Mouse (Mus musculus): ENCODE measurements around the gene Gm45234. TPM values are rescaled to one million over a fixed set of nuclear protein-coding genes. Genes with fewer than 3 reads are reported as not detected.

Gene Gm45234
- polyA plus RNA-seq, 1 experiment from 2014 or later = not detected

DNA sequence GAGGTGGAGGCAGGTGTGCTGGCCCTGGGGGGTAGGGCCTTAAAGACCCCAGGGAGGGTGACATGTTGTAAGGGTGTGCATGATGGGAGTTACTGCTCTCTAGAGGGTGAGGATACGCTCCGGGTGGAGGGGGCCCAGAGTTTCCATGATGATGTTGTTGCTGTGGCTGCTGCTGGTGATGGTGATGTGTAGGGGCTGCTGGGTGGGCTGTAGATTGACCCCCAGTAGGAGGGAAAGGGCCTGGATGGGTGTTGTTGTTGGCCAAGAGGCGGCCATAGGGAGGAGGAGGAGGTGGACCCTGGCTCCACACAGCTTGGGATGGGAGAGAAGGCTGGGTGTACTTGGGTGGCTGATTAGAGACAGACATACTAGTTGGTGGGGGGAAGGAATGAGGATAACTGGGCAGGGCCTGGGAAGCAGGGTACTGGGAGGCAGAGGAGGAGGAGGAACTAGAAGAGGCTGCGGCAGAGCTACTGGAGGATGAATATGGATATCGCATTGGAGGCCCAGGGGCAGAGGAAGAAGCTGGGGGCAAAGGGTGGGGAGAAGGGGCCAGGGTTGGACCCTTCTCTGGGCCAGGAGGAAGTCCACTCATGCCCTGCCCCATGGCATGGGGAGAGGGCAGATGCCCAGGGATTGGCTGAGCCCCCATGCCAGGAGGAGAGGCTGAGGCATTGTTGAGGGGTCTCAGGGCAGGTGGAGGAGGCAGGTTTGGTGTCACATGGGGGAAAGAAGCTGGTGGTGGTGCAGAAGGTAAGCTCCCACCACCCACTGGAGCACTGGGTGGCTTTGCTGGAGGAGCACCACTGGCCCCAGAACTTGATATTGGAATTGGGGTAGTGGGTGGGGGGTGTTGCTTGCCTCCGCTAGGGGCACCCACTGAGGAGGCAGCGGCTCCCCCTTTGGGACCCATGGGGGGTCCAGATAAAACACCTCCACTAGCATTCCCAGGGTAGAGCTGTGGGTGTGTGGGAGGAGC lies 8.9 kb downstream of the Gm45234 start:
- Histone ChIP-seq H3K4me3 (ENCODE audit: low read depth, low read length) (no peak overlapping the region), H3K4me2 (peak overlapping the region; percentile 99), H3K27me3 (ENCODE audit: control insufficient read depth, insufficient read depth, low read length) (no peaks in the 10 kb centered on the region), H3K36me3 (ENCODE audit: control insufficient read depth, insufficient read depth, low read length) (peaks cover 11% of the 10 kb centered on the region), H3K9me3 (replicated peaks; ENCODE audit: control insufficient read depth, low read length) (no peaks in the 10 kb centered on the region), H3K27ac (ENCODE audit: low read depth, low read length) (no peak overlapping the region), H3K9ac (ENCODE audit: low read depth, low read length) (peak overlapping the region; percentile 30; the same call in 1 of the 2 replicates), H3K4me1 (ENCODE audit: control insufficient read depth, insufficient read depth, low read length) (peaks cover 13% of the 10 kb centered on the region)
- no peak for ATAC-seq (replicated peaks; ENCODE audit: insufficient number of reproducible peaks, low FRiP score, low TSS enrichment)
- WGBS (ENCODE audit: insufficient replicate concordance) = 81% methylated on average over 7 of the region's 7 CpGs

DNA sequence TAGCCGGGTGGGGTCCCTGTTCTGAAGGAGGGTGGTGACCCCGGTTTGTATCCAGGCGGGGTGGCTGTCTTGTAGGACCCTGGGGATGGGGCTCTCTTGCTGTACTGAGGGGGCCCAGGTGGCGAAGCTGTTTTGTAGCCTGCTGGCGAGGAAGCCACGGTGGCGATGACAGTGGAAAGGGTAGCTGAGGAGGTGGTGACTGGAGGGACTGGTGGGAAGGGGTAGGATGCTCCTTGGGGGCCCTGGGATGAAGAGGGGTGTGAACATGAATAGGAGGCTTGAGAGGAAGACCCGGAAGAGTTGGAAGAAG lies 9.6 kb downstream of the Gm45234 start:
- Histone ChIP-seq H3K27ac (ENCODE audit: low read depth, low read length) (peak overlapping the region; percentile 87; the same call in 1 of the 2 replicates), H3K36me3 (ENCODE audit: control insufficient read depth, insufficient read depth, low read length) (peaks cover 11% of the 10 kb centered on the region)
- ATAC-seq (replicated peaks; ENCODE audit: insufficient number of reproducible peaks, low FRiP score, low TSS enrichment) = no peak

DNA sequence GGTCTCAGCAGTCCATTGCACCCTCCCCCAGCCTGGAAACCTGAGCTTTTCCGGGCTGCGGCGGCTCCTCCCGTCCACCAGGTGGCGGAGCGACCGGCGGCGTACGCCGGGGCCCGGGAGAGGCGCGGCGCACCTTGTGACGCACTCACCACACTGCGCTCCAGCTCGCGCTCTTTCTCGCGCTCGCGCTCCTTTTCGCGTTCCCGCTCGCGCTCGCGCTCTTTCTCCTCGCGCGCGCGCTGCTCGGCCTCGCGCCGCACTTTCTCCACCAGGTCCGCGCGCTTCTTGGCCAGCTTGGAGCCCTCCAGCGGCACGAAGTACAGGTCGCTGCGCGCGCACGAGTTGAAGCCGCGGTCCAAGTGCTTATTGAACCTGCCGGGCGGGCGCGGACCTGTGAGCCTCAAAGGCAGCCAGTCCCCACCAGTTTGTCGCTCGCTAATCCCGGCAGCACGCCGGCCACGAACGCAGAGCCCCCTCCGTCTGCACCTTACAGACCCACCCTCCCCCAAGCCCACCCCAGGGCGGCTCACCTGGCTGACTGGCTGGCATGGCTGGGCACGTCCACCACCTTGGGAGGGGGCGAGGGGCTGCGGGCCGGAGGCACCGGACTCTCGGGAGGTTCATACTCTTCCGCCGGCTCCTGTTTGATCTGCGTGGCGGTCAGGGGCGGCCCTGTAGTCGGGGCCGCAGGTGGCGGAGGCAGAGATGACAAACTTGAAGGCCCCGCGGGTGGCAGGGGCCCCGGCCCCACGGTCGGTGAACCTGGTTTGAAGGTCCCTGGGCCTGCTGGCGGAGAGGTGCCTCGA lies 10.1 kb downstream of the Gm45234 start:
- H3K27me3 ChIP-seq (ENCODE audit: control insufficient read depth, insufficient read depth, low read length) = no peaks in the 10 kb centered on the region
- peak; percentile 82 for ATAC-seq (replicated peaks; ENCODE audit: insufficient number of reproducible peaks, low FRiP score, low TSS enrichment)
- H3K27ac ChIP-seq (ENCODE audit: low read depth, low read length) = peak overlapping the region; percentile 87
- H3K9me3 ChIP-seq (replicated peaks; ENCODE audit: control insufficient read depth, low read length) = no peaks in the 10 kb centered on the region
- H3K4me3 ChIP-seq (ENCODE audit: low read depth, low read length) = peak overlapping the region; percentile 75
- peak overlapping the region; percentile 99 for H3K4me2 ChIP-seq
- peak overlapping the region; percentile 96 for H3K9ac ChIP-seq (ENCODE audit: low read depth, low read length)
- 1% methylated on average over 85 of the region's 85 CpGs for WGBS (ENCODE audit: insufficient replicate concordance)
- H3K36me3 ChIP-seq (ENCODE audit: control insufficient read depth, insufficient read depth, low read length) = peaks cover 11% of the 10 kb centered on the region
- H3K4me1 ChIP-seq (ENCODE audit: control insufficient read depth, insufficient read depth, low read length) = peaks cover 16% of the 10 kb centered on the region

More for the DNA sequence above, 9.6 kb downstream of the Gm45234 start:
- Histone ChIP-seq H3K27me3 (ENCODE audit: control insufficient read depth, insufficient read depth, low read length) (no peaks in the 10 kb centered on the region), H3K4me2 (peak overlapping the region; percentile 99), H3K9ac (ENCODE audit: low read depth, low read length) (peak overlapping the region; percentile 96), H3K9me3 (replicated peaks; ENCODE audit: control insufficient read depth, low read length) (no peaks in the 10 kb centered on the region), H3K4me1 (ENCODE audit: control insufficient read depth, insufficient read depth, low read length) (peaks cover 16% of the 10 kb centered on the region), H3K4me3 (ENCODE audit: low read depth, low read length) (peak overlapping the region; percentile 75)
- 20% methylated on average over 8 of the region's 8 CpGs for WGBS (ENCODE audit: insufficient replicate concordance)

DNA sequence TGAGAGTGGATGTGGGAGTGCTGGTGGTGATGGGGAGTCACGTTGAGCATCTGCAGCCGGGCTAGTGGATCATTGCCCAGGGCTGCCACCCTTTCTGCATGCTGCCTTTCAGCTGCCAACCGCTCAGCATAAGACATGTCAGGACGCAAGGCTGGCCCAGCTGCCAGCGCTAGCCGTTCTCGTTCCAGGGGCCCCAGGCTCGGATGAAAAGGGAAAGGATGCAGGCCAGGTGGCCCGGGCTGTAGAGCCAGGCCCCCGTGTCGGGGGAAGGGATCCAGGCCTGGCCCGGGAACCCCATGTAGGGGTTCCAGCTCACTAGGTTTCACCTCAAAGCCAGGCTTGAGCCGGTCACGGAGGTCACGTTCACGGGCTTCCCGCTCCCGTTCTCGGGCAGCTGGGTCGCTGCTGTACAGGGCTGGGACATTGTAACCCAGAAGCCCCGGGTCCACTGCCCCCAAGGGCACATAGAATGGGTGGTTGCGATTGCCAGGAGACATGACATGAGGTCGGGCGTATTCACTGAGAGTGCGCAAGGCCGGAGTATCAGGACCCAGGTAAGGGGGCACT lies 11.0 kb downstream of the Gm45234 start:
- Histone ChIP-seq H3K4me3 (ENCODE audit: low read depth, low read length) (peak overlapping the region; percentile 75), H3K9ac (ENCODE audit: low read depth, low read length) (peak overlapping the region; percentile 96), H3K27me3 (ENCODE audit: control insufficient read depth, insufficient read depth, low read length) (no peaks in the 10 kb centered on the region), H3K9me3 (replicated peaks; ENCODE audit: control insufficient read depth, low read length) (no peaks in the 10 kb centered on the region), H3K4me2 (peak overlapping the region; percentile 99), H3K36me3 (ENCODE audit: control insufficient read depth, insufficient read depth, low read length) (peaks cover 11% of the 10 kb centered on the region), H3K27ac (ENCODE audit: low read depth, low read length) (peak overlapping the region; percentile 55), H3K4me1 (ENCODE audit: control insufficient read depth, insufficient read depth, low read length) (peaks cover 18% of the 10 kb centered on the region)
- ATAC-seq (replicated peaks; ENCODE audit: insufficient number of reproducible peaks, low FRiP score, low TSS enrichment) = no peak
- 69% methylated on average over 26 of the region's 26 CpGs for WGBS (ENCODE audit: insufficient replicate concordance)

DNA sequence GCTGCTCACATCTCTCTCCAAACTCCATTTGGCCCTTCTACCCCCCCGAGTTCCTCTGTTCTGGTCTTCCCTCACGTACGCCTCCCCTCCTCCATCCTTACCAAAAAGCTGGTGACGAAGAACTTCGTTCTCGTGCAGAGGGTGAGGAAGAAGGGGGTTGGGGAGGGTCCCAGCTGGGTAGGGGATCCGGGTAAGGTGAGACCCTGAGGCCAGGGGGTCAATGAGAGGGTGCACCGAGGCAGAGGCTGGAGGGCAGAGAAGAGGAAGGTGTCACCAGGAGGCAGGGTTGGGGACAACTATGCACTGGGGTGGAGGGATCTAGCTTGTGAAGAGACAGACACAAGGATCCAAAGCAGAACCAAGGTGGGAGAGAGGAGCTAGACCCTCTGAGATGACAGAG lies 12.2 kb downstream of the Gm45234 start:
- WGBS (ENCODE audit: insufficient replicate concordance) = 85% methylated on average over 8 of the region's 8 CpGs
- Histone ChIP-seq H3K4me3 (ENCODE audit: low read depth, low read length) (no peak overlapping the region), H3K27me3 (ENCODE audit: control insufficient read depth, insufficient read depth, low read length) (no peaks in the 10 kb centered on the region), H3K36me3 (ENCODE audit: control insufficient read depth, insufficient read depth, low read length) (peaks cover 6% of the 10 kb centered on the region), H3K9me3 (replicated peaks; ENCODE audit: control insufficient read depth, low read length) (no peaks in the 10 kb centered on the region), H3K4me1 (ENCODE audit: control insufficient read depth, insufficient read depth, low read length) (peaks cover 28% of the 10 kb centered on the region), H3K27ac (ENCODE audit: low read depth, low read length) (no peak overlapping the region), H3K9ac (ENCODE audit: low read depth, low read length) (no peak overlapping the region), H3K4me2 (no peak overlapping the region)
- ATAC-seq (replicated peaks; ENCODE audit: insufficient number of reproducible peaks, low FRiP score, low TSS enrichment) = no peak

DNA sequence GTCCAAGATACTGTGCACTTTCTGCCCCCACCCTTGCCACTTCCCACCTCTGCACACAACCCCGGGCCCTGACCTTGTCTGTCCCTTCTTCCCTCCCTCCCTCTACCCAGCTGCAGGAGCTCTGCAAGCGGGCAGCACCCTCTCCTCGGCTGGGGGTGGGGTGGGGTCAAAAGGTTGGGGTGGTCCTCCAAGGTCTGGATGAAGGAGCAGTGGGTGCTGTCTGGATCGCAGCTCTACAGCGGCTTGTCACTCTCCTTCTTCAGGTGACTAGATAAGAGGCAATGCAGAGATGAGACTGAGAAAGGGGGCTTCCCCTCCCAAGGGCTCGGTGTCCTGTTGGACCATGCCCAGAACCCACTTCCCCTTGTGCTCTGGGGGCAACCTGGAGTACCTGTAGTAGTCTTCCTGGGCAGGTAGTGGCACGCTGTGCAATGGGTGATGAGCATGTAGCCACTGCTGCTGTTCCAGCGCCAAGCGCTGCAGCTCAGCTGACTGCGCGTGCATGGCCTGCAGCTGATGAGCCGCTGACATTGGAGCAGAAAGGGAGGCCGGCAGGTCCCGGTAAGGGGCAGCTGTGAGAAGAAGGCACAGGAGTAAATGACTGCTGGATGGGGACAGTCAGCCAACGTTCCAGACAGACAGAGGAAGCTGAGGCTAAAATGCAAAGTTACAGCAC lies 12.8 kb downstream of the Gm45234 start:
- Histone ChIP-seq H3K4me3 (ENCODE audit: low read depth, low read length) (no peak overlapping the region), H3K4me1 (ENCODE audit: control insufficient read depth, insufficient read depth, low read length) (peaks cover 30% of the 10 kb centered on the region), H3K9me3 (replicated peaks; ENCODE audit: control insufficient read depth, low read length) (no peaks in the 10 kb centered on the region), H3K27ac (ENCODE audit: low read depth, low read length) (no peak overlapping the region), H3K27me3 (ENCODE audit: control insufficient read depth, insufficient read depth, low read length) (no peaks in the 10 kb centered on the region), H3K36me3 (ENCODE audit: control insufficient read depth, insufficient read depth, low read length) (peaks cover 6% of the 10 kb centered on the region), H3K9ac (ENCODE audit: low read depth, low read length) (0 out of 2 replicates have a peak overlapping the region, but pooled peaks have one; percentile 22), H3K4me2 (no peak overlapping the region)
- 83% methylated on average over 15 of the region's 15 CpGs for WGBS (ENCODE audit: insufficient replicate concordance)
- ATAC-seq (replicated peaks; ENCODE audit: insufficient number of reproducible peaks, low FRiP score, low TSS enrichment) = no peak

DNA sequence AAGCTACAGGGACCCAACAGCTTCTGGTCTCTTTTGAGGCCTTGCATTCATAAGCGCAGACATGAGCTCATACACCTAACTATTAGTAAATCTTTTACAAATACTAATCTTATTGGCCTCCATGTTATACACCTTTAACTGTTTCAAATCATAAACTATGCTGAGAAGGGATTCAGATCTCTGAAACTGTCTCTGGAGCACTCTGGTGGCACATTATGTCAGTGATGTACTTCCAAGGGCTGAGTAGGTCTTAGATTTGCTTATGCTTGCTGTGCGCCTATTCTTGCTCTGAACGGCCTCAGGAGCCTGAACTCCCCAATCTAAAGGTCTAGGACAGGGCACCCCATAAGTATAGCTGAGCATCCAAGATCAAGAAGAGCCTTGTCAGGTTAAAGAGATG lies 14.0 kb downstream of the Gm45234 start:
- H3K4me2 ChIP-seq = peak overlapping the region; percentile 90
- no peak for ATAC-seq (replicated peaks; ENCODE audit: insufficient number of reproducible peaks, low FRiP score, low TSS enrichment)
- WGBS (ENCODE audit: insufficient replicate concordance) = 77% methylated on average over 3 of the region's 3 CpGs
- H3K27me3 ChIP-seq (ENCODE audit: control insufficient read depth, insufficient read depth, low read length) = no peaks in the 10 kb centered on the region
- peak overlapping the region; percentile 61 for H3K4me3 ChIP-seq (ENCODE audit: low read depth, low read length)
- peaks cover 3% of the 10 kb centered on the region; the same call in 1 of the 2 replicates for H3K36me3 ChIP-seq (ENCODE audit: control insufficient read depth, insufficient read depth, low read length)
- peak overlapping the region; percentile 99 for H3K27ac ChIP-seq (ENCODE audit: low read depth, low read length)
- H3K9me3 ChIP-seq (replicated peaks; ENCODE audit: control insufficient read depth, low read length) = no peaks in the 10 kb centered on the region
- H3K4me1 ChIP-seq (ENCODE audit: control insufficient read depth, insufficient read depth, low read length) = peaks cover 30% of the 10 kb centered on the region
- peak overlapping the region; percentile 92 for H3K9ac ChIP-seq (ENCODE audit: low read depth, low read length)
